Mouse (Mus musculus): Measurements from ENCODE around the gene Cd52. TPM values are rescaled to one million over a fixed set of nuclear protein-coding genes. Genes with fewer than 3 reads are reported as not detected.

The Cd52 gene
- polyA plus RNA-seq, 1 experiment from 2014 or later: 4.5 TPM

- peak within 1 kb of the TSS; percentile 79 for H3K27ac ChIP-seq (replicated peaks; ENCODE audit: low read depth, low read length)
- WGBS: 0% methylated on average over 50 of the region's 50 CpGs
- peak within 1 kb of the TSS; percentile 80 for H3K9ac ChIP-seq (replicated peaks; ENCODE audit: low read length)
- ATAC-seq (ENCODE audit: low FRiP score, low TSS enrichment): peak; percentile 93
- peak within 1 kb of the TSS; percentile 76 for H3K4me2 ChIP-seq (ENCODE audit: low read length)
- H3K4me1 ChIP-seq (ENCODE audit: control insufficient read depth, insufficient read depth, low read length): peaks cover 22% of the 10 kb centered on the region
- H3K36me3 ChIP-seq (ENCODE audit: control insufficient read depth, insufficient read depth, low read length): peaks cover 2% of the 10 kb centered on the region; the same call in 1 of the 2 replicates
- peak; percentile 93 for DNase-seq
- peak within 1 kb of the TSS; percentile 87 for H3K4me3 ChIP-seq (replicated peaks; ENCODE audit: low read depth, low read length)
- H3K27me3 ChIP-seq (ENCODE audit: control insufficient read depth, insufficient read depth, low read length): no peaks in the 10 kb centered on the region
- H3K9me3 ChIP-seq (ENCODE audit: control insufficient read depth, low read length): no peaks in the 10 kb centered on the region
Measured at GRCm38 (mm10) chr4:134128221-134128982, 33.5 kb upstream of the Cd52 start, which contains the start of gene Sh3bgrl3. Gene Sh3bgrl3, minus strand, starts transcription at chr4:134128789.

GRCm38 (mm10) chr4:134127793-134128192, 32.9 kb upstream of the Cd52 start:
- H3K9ac ChIP-seq (replicated peaks; ENCODE audit: low read length): peak overlapping the region; percentile 80

GRCm38 (mm10) chr4:134127121-134127455, 32.2 kb upstream of the Cd52 start:
- no peak overlapping the region; the same call in 1 of the 2 replicates for H3K9ac ChIP-seq (replicated peaks; ENCODE audit: low read length)
- no peak overlapping the region for H3K27ac ChIP-seq (replicated peaks; ENCODE audit: low read depth, low read length)
- ATAC-seq (ENCODE audit: low FRiP score, low TSS enrichment): no peak
- peaks cover 22% of the 10 kb centered on the region for H3K4me1 ChIP-seq (ENCODE audit: control insufficient read depth, insufficient read depth, low read length)
- no peaks in the 10 kb centered on the region for H3K27me3 ChIP-seq (ENCODE audit: control insufficient read depth, insufficient read depth, low read length)
- H3K4me3 ChIP-seq (replicated peaks; ENCODE audit: low read depth, low read length): no peak overlapping the region
- 88% methylated on average over 7 of the region's 7 CpGs for WGBS
- peaks cover 2% of the 10 kb centered on the region; the same call in 1 of the 2 replicates for H3K36me3 ChIP-seq (ENCODE audit: control insufficient read depth, insufficient read depth, low read length)
- no peaks in the 10 kb centered on the region for H3K9me3 ChIP-seq (ENCODE audit: control insufficient read depth, low read length)
- H3K4me2 ChIP-seq (ENCODE audit: low read length): peak overlapping the region; percentile 76
- no peak for DNase-seq

More at GRCm38 (mm10) chr4:134127793-134128192, 32.9 kb upstream of the Cd52 start:
- H3K36me3 ChIP-seq (ENCODE audit: control insufficient read depth, insufficient read depth, low read length): peaks cover 2% of the 10 kb centered on the region; the same call in 1 of the 2 replicates
- DNase-seq: peak; percentile 9
- peak overlapping the region; percentile 79; the same call in 1 of the 2 replicates for H3K27ac ChIP-seq (replicated peaks; ENCODE audit: low read depth, low read length)
- H3K4me2 ChIP-seq (ENCODE audit: low read length): peak overlapping the region; percentile 76
- WGBS: 63% methylated on average over 8 of the region's 8 CpGs
- H3K27me3 ChIP-seq (ENCODE audit: control insufficient read depth, insufficient read depth, low read length): no peaks in the 10 kb centered on the region
- peak overlapping the region; percentile 87 for H3K4me3 ChIP-seq (replicated peaks; ENCODE audit: low read depth, low read length)
- H3K4me1 ChIP-seq (ENCODE audit: control insufficient read depth, insufficient read depth, low read length): peaks cover 22% of the 10 kb centered on the region
- no peak for ATAC-seq (ENCODE audit: low FRiP score, low TSS enrichment)
- no peaks in the 10 kb centered on the region for H3K9me3 ChIP-seq (ENCODE audit: control insufficient read depth, low read length)

GRCm38 (mm10) chr4:134126300-134127120, 31.6 kb upstream of the Cd52 start:
- ATAC-seq (ENCODE audit: low FRiP score, low TSS enrichment) (no peak), DNase-seq (no peak)
- Histone ChIP-seq H3K9me3 (ENCODE audit: control insufficient read depth, low read length) (no peaks in the 10 kb centered on the region), H3K27me3 (ENCODE audit: control insufficient read depth, insufficient read depth, low read length) (no peaks in the 10 kb centered on the region), H3K9ac (replicated peaks; ENCODE audit: low read length) (no peak overlapping the region), H3K27ac (replicated peaks; ENCODE audit: low read depth, low read length) (no peak overlapping the region), H3K36me3 (ENCODE audit: control insufficient read depth, insufficient read depth, low read length) (no peaks in the 10 kb centered on the region; the same call in 1 of the 2 replicates), H3K4me2 (ENCODE audit: low read length) (no peak overlapping the region), H3K4me1 (ENCODE audit: control insufficient read depth, insufficient read depth, low read length) (peaks cover 22% of the 10 kb centered on the region), H3K4me3 (replicated peaks; ENCODE audit: low read depth, low read length) (no peak overlapping the region)
- WGBS: 88% methylated on average over 21 of the region's 21 CpGs

- 89% methylated on average over 15 of the region's 15 CpGs for WGBS
- Histone ChIP-seq H3K27me3 (ENCODE audit: control insufficient read depth, insufficient read depth, low read length) (no peaks in the 10 kb centered on the region), H3K4me2 (ENCODE audit: low read length) (no peak overlapping the region), H3K9me3 (ENCODE audit: control insufficient read depth, low read length) (no peaks in the 10 kb centered on the region), H3K36me3 (ENCODE audit: control insufficient read depth, insufficient read depth, low read length) (no peaks in the 10 kb centered on the region), H3K4me3 (replicated peaks; ENCODE audit: low read depth, low read length) (no peak overlapping the region), H3K27ac (replicated peaks; ENCODE audit: low read depth, low read length) (no peak overlapping the region), H3K4me1 (ENCODE audit: control insufficient read depth, insufficient read depth, low read length) (peaks cover 22% of the 10 kb centered on the region), H3K9ac (replicated peaks; ENCODE audit: low read length) (no peak overlapping the region)
- ATAC-seq (ENCODE audit: low FRiP score, low TSS enrichment) (no peak), DNase-seq (no peak)
Measured at GRCm38 (mm10) chr4:134125383-134126060, 30.6 kb upstream of the Cd52 start.

GRCm38 (mm10) chr4:134123680-134124551, 29.0 kb upstream of the Cd52 start:
- DNase-seq (peak; percentile 80), ATAC-seq (ENCODE audit: low FRiP score, low TSS enrichment) (no peak)
- Histone ChIP-seq H3K27me3 (ENCODE audit: control insufficient read depth, insufficient read depth, low read length) (no peaks in the 10 kb centered on the region), H3K4me3 (replicated peaks; ENCODE audit: low read depth, low read length) (no peak overlapping the region), H3K4me1 (ENCODE audit: control insufficient read depth, insufficient read depth, low read length) (peaks cover 17% of the 10 kb centered on the region), H3K9me3 (ENCODE audit: control insufficient read depth, low read length) (no peaks in the 10 kb centered on the region), H3K27ac (replicated peaks; ENCODE audit: low read depth, low read length) (no peak overlapping the region), H3K4me2 (ENCODE audit: low read length) (0 out of 2 replicates have a peak overlapping the region, but pooled peaks have one; percentile 21), H3K9ac (replicated peaks; ENCODE audit: low read length) (no peak overlapping the region), H3K36me3 (ENCODE audit: control insufficient read depth, insufficient read depth, low read length) (no peaks in the 10 kb centered on the region)
- WGBS: 29% methylated on average over 17 of the region's 17 CpGs

- no peak overlapping the region for H3K9ac ChIP-seq (replicated peaks; ENCODE audit: low read length)
- ATAC-seq (ENCODE audit: low FRiP score, low TSS enrichment): no peak
- no peak overlapping the region for H3K4me2 ChIP-seq (ENCODE audit: low read length)
- H3K27me3 ChIP-seq (ENCODE audit: control insufficient read depth, insufficient read depth, low read length): no peaks in the 10 kb centered on the region
- H3K4me3 ChIP-seq (replicated peaks; ENCODE audit: low read depth, low read length): no peak overlapping the region
- peaks cover 16% of the 10 kb centered on the region for H3K4me1 ChIP-seq (ENCODE audit: control insufficient read depth, insufficient read depth, low read length)
- 92% methylated on average over 6 of the region's 6 CpGs for WGBS
- H3K9me3 ChIP-seq (ENCODE audit: control insufficient read depth, low read length): no peaks in the 10 kb centered on the region
- DNase-seq: no peak
- H3K36me3 ChIP-seq (ENCODE audit: control insufficient read depth, insufficient read depth, low read length): no peaks in the 10 kb centered on the region
- H3K27ac ChIP-seq (replicated peaks; ENCODE audit: low read depth, low read length): no peak overlapping the region
Measured at GRCm38 (mm10) chr4:134123147-134123546, 28.3 kb upstream of the Cd52 start.

GRCm38 (mm10) chr4:134122281-134122680, 27.4 kb upstream of the Cd52 start:
- H3K4me3 ChIP-seq (replicated peaks; ENCODE audit: low read depth, low read length): no peak overlapping the region
- no peaks in the 10 kb centered on the region for H3K9me3 ChIP-seq (ENCODE audit: control insufficient read depth, low read length)
- H3K27me3 ChIP-seq (ENCODE audit: control insufficient read depth, insufficient read depth, low read length): no peaks in the 10 kb centered on the region
- no peak overlapping the region for H3K27ac ChIP-seq (replicated peaks; ENCODE audit: low read depth, low read length)
- DNase-seq: no peak
- 59% methylated on average over 3 of the region's 3 CpGs for WGBS
- H3K4me1 ChIP-seq (ENCODE audit: control insufficient read depth, insufficient read depth, low read length): peaks cover 8% of the 10 kb centered on the region
- H3K36me3 ChIP-seq (ENCODE audit: control insufficient read depth, insufficient read depth, low read length): no peaks in the 10 kb centered on the region
- no peak overlapping the region for H3K9ac ChIP-seq (replicated peaks; ENCODE audit: low read length)
- ATAC-seq (ENCODE audit: low FRiP score, low TSS enrichment): no peak
- no peak overlapping the region for H3K4me2 ChIP-seq (ENCODE audit: low read length)

Measured in midbrain, embryonic 14.5 days (tissue).